Mouse (Mus musculus): ENCODE results near the gene Atpaf1.

Gene Atpaf1

GRCm38 (mm10) chr4:115848990-115849677, 64.5 kb downstream of the Atpaf1 start:
- no peak for DNase-seq (ENCODE audit: low read depth)

GRCm38 (mm10) chr4:115850111-115850510, 65.5 kb downstream of the Atpaf1 start:
- no peak for DNase-seq (ENCODE audit: low read depth)

GRCm38 (mm10) chr4:115850631-115851030, 66.0 kb downstream of the Atpaf1 start:
- DNase-seq (ENCODE audit: low read depth): no peak

- no peak for DNase-seq (ENCODE audit: low read depth)
Observed at GRCm38 (mm10) chr4:115851569-115851968, 67.0 kb downstream of the Atpaf1 start.

- no peak for DNase-seq (ENCODE audit: low read depth)
Observed at GRCm38 (mm10) chr4:115855100-115855499, 70.5 kb downstream of the Atpaf1 start.

- DNase-seq (ENCODE audit: low read depth): no peak
Observed at GRCm38 (mm10) chr4:115855609-115856008, 71.0 kb downstream of the Atpaf1 start.

DNA sequence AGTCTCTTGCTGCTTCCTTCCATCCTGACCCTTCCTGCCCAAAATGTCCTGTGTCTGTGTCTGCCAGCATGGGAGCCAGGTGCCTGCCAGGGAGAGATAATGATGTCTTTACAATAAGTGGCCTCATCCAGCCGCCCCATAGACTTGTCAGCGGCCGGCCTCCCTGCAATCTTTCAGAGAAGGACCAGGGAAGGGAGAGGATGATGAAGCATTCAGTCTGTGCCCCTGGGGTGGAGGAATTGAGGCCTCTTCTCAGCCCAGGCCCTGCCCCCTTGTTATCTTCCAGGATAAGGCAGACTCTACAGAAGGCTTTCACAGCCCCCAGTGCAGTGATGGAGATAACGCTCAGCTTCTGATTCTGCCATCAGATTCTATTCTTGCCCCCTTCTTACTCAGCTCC, 71.7 kb downstream of the Atpaf1 start:
- DNase-seq (ENCODE audit: low read depth): no peak

- DNase-seq (ENCODE audit: low read depth): no peak
Observed at GRCm38 (mm10) chr4:115857293-115857883, 72.8 kb downstream of the Atpaf1 start.

- no peak for DNase-seq (ENCODE audit: low read depth)
Observed at GRCm38 (mm10) chr4:115863352-115863751, 78.7 kb downstream of the Atpaf1 start.

GRCm38 (mm10) chr4:115863880-115864279, 79.3 kb downstream of the Atpaf1 start:
- no peak for DNase-seq (ENCODE audit: low read depth)

Data from fibroblast of lung, adult 2 months (primary cell).